Mouse (Mus musculus): ENCODE data around the gene Ddx4. TPM values are rescaled to one million over a fixed set of nuclear protein-coding genes. Genes with fewer than 3 reads are reported as not detected.

Ddx4 gene
- polyA plus RNA-seq, 1 experiment from 2014 or later, result 0.75 TPM

- Histone ChIP-seq H3K36me3 (ENCODE audit: poor library complexity, severe bottlenecking) (peaks cover 11% of the 10 kb centered on the region), H3K4me3 (no peak overlapping the region), H3K9me3 (replicated peaks) (no peaks in the 10 kb centered on the region), H3K9ac (no peak overlapping the region), H3K27ac (no peak overlapping the region), H3K27me3 (no peaks in the 10 kb centered on the region), H3K4me1 (peaks cover 2% of the 10 kb centered on the region), H3K4me2 (no peak overlapping the region)
- 88% methylated on average over 10 of the region's 10 CpGs for WGBS
- no peak for ATAC-seq
Measured at GRCm38 (mm10) chr13:112666433-112667024, 14.3 kb upstream of the Ddx4 start.

DNA sequence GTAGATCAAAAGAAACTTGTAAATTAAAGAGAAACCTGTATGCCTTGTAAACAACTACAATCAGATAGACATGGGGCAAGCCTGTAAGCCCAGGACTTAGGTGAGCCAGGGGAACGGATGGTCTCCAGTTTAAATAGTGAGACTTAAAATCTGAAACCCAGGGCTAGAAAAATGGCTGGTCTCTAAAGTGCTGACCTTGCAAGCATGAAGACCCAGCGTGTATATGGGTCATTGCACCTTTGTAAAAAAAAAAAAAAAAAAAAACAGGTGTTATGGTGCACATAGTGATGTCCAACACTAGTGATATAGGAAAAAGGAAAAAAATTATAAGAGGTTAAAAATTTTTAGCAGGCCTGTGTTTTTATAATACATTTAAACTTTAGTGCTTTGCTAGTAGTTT lies 9.4 kb upstream of the Ddx4 start:
- Histone ChIP-seq H3K4me2 (peak overlapping the region; percentile 73), H3K9me3 (replicated peaks) (no peaks in the 10 kb centered on the region), H3K36me3 (ENCODE audit: poor library complexity, severe bottlenecking) (no peaks in the 10 kb centered on the region), H3K4me3 (peak overlapping the region; percentile 76; the same call in 1 of the 2 replicates), H3K4me1 (peaks cover 7% of the 10 kb centered on the region), H3K27ac (no peak overlapping the region), H3K27me3 (no peaks in the 10 kb centered on the region), H3K9ac (no peak overlapping the region; the same call in 1 of the 2 replicates)
- WGBS, result 79% methylated on average over 2 of the region's 2 CpGs
- no peak for ATAC-seq

DNA sequence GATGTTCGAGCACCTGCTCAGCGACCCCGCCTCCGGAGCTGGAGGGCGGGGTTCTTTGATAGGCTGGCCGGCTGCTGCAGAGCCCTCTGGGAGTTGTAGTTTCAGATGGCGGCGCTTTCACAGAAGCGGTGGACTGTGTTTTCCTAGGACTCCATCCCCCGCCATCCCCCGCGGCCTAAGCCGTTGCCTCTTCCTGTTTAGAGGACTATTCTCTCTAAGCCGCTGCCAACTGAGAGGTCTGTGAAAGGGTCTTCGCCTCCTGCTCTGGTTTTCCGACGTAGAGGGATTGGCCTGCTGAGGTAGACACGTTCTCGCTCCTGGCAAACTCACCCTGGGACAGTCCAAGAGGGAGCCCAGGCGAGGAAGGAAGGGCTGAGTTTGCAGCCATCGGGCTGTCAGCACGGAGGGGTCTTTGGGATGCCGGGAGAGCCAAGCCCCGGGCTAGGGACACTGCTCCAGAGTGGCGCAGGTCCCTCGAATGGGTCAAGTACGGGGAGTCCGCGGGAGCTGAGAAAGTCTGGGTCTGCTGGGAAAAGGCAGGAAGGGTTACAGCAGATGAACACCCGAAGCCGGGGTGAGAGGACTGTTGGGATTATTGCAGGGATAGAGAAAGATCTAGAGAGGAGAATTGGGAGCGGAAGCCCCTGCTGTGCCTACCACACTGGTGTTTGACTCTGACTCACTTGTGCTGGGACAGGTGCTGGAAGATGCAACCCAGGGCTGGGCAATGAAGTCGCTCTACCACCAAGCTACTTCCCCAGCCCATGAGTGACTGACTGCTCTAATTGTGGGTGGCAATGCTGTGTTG lies 8.5 kb upstream of the Ddx4 start, which contains the start of gene Slc38a9:
Gene Slc38a9 (plus strand): TSS at position 178 of the 808 bp plus-strand sequence.
- Histone ChIP-seq H3K36me3 (ENCODE audit: poor library complexity, severe bottlenecking) (no peaks in the 10 kb centered on the region), H3K27ac (peak within 1 kb of the TSS; percentile 61; the same call in 1 of the 2 replicates), H3K4me1 (peaks cover 7% of the 10 kb centered on the region), H3K9me3 (replicated peaks) (no peaks in the 10 kb centered on the region), H3K27me3 (no peaks in the 10 kb centered on the region), H3K4me3 (peak within 1 kb of the TSS; percentile 76), H3K9ac (peak within 1 kb of the TSS; percentile 85), H3K4me2 (peak within 1 kb of the TSS; percentile 73)
- WGBS, result 1% methylated on average over 33 of the region's 33 CpGs
- ATAC-seq, result peak; percentile 100

- H3K27ac ChIP-seq, result no peak overlapping the region
- peak overlapping the region; percentile 73 for H3K4me2 ChIP-seq
- H3K4me3 ChIP-seq, result peak overlapping the region; percentile 76
- peaks cover 7% of the 10 kb centered on the region for H3K4me1 ChIP-seq
- ATAC-seq, result peak; percentile 36
- 2% methylated on average over 10 of the region's 10 CpGs for WGBS
- H3K27me3 ChIP-seq, result no peaks in the 10 kb centered on the region
- H3K36me3 ChIP-seq (ENCODE audit: poor library complexity, severe bottlenecking), result no peaks in the 10 kb centered on the region
- no peaks in the 10 kb centered on the region for H3K9me3 ChIP-seq (replicated peaks)
- H3K9ac ChIP-seq, result peak overlapping the region; percentile 85
Measured at GRCm38 (mm10) chr13:112659986-112660573, 7.8 kb upstream of the Ddx4 start.

DNA sequence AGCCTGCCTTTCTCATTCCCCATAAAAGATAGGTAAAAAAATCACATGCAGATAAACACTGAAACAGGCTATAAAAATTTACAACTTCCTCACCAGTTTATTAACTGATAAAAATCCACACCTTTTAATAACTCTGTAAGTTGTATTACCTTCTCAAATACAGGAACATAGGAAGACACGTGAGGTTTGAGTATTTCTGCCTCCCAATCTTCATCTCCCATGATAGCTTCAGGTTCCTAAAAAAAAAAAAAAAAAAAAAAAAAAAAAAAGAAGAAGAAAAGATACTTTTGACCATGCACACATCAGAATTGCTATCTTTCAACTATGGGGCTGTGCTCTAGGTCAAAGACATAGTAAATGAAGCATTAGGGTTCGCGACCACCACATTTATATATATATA lies 1.1 kb downstream of the Ddx4 start:
- Histone ChIP-seq H3K9ac (no peak overlapping the region), H3K4me2 (no peak overlapping the region), H3K4me3 (no peak overlapping the region), H3K27me3 (no peaks in the 10 kb centered on the region), H3K4me1 (no peaks in the 10 kb centered on the region), H3K9me3 (replicated peaks) (peaks cover 13% of the 10 kb centered on the region), H3K27ac (no peak overlapping the region), H3K36me3 (ENCODE audit: poor library complexity, severe bottlenecking) (no peaks in the 10 kb centered on the region)
- no peak for ATAC-seq
- 92% methylated on average over 3 of the region's 3 CpGs for WGBS

DNA sequence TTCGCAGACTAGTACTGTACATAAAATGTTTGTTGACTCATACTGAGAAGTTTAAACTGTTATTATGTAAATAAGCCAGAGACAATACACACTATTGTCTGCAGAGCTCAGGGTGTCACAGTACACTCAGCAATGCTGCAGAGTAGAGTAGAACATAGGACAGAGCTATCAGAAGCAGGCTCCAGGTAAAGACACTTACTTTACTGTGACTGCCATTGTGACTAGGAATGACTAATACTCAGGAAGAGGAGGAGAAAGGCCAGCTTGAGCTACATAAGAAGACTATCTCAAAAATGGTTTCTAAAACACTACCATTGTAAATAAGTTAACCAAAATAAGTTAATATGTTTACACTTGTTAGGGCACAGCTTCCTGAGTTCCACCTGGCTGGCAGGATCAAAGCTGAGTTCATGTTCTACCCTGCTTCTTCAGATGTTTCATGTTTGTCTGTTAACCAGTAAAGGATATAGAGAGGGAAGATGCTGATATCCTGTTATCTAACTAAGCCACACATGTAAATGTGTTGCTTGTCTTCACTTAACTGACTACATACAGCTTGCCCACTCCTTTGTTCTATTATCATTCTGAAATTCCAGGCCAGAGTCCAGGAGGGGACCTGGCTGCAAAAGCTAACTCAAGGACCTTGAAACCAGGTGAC lies 6.6 kb downstream of the Ddx4 start:
- H3K36me3 ChIP-seq (ENCODE audit: poor library complexity, severe bottlenecking), result no peaks in the 10 kb centered on the region
- H3K4me3 ChIP-seq, result no peak overlapping the region
- 91% methylated on average over 1 of the region's 1 CpGs for WGBS
- no peak overlapping the region for H3K4me2 ChIP-seq
- H3K4me1 ChIP-seq, result no peaks in the 10 kb centered on the region
- no peak for ATAC-seq
- H3K9ac ChIP-seq, result no peak overlapping the region
- H3K27me3 ChIP-seq, result no peaks in the 10 kb centered on the region
- no peaks in the 10 kb centered on the region for H3K9me3 ChIP-seq (replicated peaks)
- no peak overlapping the region for H3K27ac ChIP-seq

- no peaks in the 10 kb centered on the region for H3K27me3 ChIP-seq
- no peaks in the 10 kb centered on the region for H3K9me3 ChIP-seq (replicated peaks)
- no peaks in the 10 kb centered on the region for H3K36me3 ChIP-seq (ENCODE audit: poor library complexity, severe bottlenecking)
- H3K4me1 ChIP-seq, result no peaks in the 10 kb centered on the region
- 83% methylated on average over 3 of the region's 3 CpGs for WGBS
- no peak overlapping the region for H3K9ac ChIP-seq
- ATAC-seq, result no peak
- no peak overlapping the region for H3K27ac ChIP-seq
- H3K4me2 ChIP-seq, result no peak overlapping the region
- H3K4me3 ChIP-seq, result no peak overlapping the region
Measured at GRCm38 (mm10) chr13:112644996-112645395, 7.3 kb downstream of the Ddx4 start.

- 89% methylated on average over 3 of the region's 3 CpGs for WGBS
- Histone ChIP-seq H3K27ac (no peak overlapping the region), H3K9ac (no peak overlapping the region), H3K4me3 (no peak overlapping the region), H3K27me3 (no peaks in the 10 kb centered on the region), H3K4me1 (no peaks in the 10 kb centered on the region), H3K36me3 (ENCODE audit: poor library complexity, severe bottlenecking) (no peaks in the 10 kb centered on the region), H3K4me2 (no peak overlapping the region), H3K9me3 (replicated peaks) (no peaks in the 10 kb centered on the region)
- ATAC-seq, result no peak
Measured at GRCm38 (mm10) chr13:112642897-112643296, 9.4 kb downstream of the Ddx4 start.

- Histone ChIP-seq H3K9me3 (replicated peaks) (no peaks in the 10 kb centered on the region), H3K4me3 (no peak overlapping the region), H3K9ac (no peak overlapping the region), H3K36me3 (ENCODE audit: poor library complexity, severe bottlenecking) (no peaks in the 10 kb centered on the region), H3K4me2 (no peak overlapping the region), H3K27me3 (no peaks in the 10 kb centered on the region), H3K27ac (no peak overlapping the region), H3K4me1 (no peaks in the 10 kb centered on the region)
- ATAC-seq, result no peak
- 67% methylated on average over 4 of the region's 4 CpGs for WGBS
Measured at GRCm38 (mm10) chr13:112639111-112639510, 13.2 kb downstream of the Ddx4 start.

GRCm38 (mm10) chr13:112636498-112636897 lies 15.8 kb downstream of the Ddx4 start:
- Histone ChIP-seq H3K4me2 (no peak overlapping the region), H3K27me3 (no peaks in the 10 kb centered on the region), H3K36me3 (ENCODE audit: poor library complexity, severe bottlenecking) (no peaks in the 10 kb centered on the region), H3K4me3 (no peak overlapping the region), H3K9me3 (replicated peaks) (no peaks in the 10 kb centered on the region), H3K9ac (no peak overlapping the region), H3K4me1 (no peaks in the 10 kb centered on the region), H3K27ac (no peak overlapping the region)
- WGBS, result 37% methylated on average over 3 of the region's 3 CpGs
- ATAC-seq, result no peak

GRCm38 (mm10) chr13:112635174-112635837 lies 17.0 kb downstream of the Ddx4 start:
- 76% methylated on average over 7 of the region's 7 CpGs for WGBS
- H3K4me3 ChIP-seq, result no peak overlapping the region
- no peaks in the 10 kb centered on the region for H3K9me3 ChIP-seq (replicated peaks)
- no peak overlapping the region for H3K27ac ChIP-seq
- no peak overlapping the region for H3K4me2 ChIP-seq
- no peaks in the 10 kb centered on the region for H3K36me3 ChIP-seq (ENCODE audit: poor library complexity, severe bottlenecking)
- no peaks in the 10 kb centered on the region for H3K4me1 ChIP-seq
- no peak overlapping the region for H3K9ac ChIP-seq
- H3K27me3 ChIP-seq, result no peaks in the 10 kb centered on the region
- ATAC-seq, result no peak
